Mouse (Mus musculus) stomach, postnatal 0 days (tissue): ENCODE data around the gene Bricd5. TPM values are rescaled to one million over a fixed set of nuclear protein-coding genes. Genes with fewer than 3 reads are reported as not detected.
A peak's percentile ranks its signal among the peaks of the same experiment; 100 is the strongest.

Experiments
- ATAC-seq: fragments of 200-750 bp; cut with Nextera tagmentation; 2 replicates; pipeline ENCODE4 v1.8.0; 2017; ENCODE audit not compliant: low FRiP score, low TSS enrichment
- DNase-seq: peaks from one replicate; pipeline ENCODE4 v3.0.0-alpha.2; 2016; ENCODE audit warnings: low spot score
- H3K27ac ChIP-seq: fragments of 300-500 bp; sonication (generic); replicated peaks from 2 replicates; pipeline ENCODE4 v1.5.1; 2014; ENCODE audit warnings: mild to moderate bottlenecking, control low read depth
- H3K27me3 ChIP-seq: fragments of 300-500 bp; sonication (generic); 2 replicates; pipeline ENCODE4 v1.6.1; 2014; ENCODE audit warnings: low read length; ENCODE audit not compliant: control insufficient read depth, insufficient read depth
- H3K36me3 ChIP-seq: fragments of 300-500 bp; sonication (generic); 2 replicates; pipeline ENCODE4 v1.6.1; 2014; ENCODE audit warnings: low read length, mixed read lengths; ENCODE audit not compliant: control insufficient read depth, insufficient read depth
- H3K4me1 ChIP-seq: fragments of 300-500 bp; sonication (generic); replicated peaks from 2 replicates; pipeline ENCODE4 v1.6.1; 2014; ENCODE audit warnings: antibody characterized with exemption; ENCODE audit not compliant: control insufficient read depth, insufficient read depth
- H3K4me2 ChIP-seq: fragments of 300-500 bp; sonication (generic); replicated peaks from 2 replicates; pipeline ENCODE4 v1.6.1; 2014; ENCODE audit warnings: low read depth, mild to moderate bottlenecking, control low read depth, moderate library complexity
- H3K4me3 ChIP-seq: fragments of 300-500 bp; sonication (generic); 2 replicates; pipeline ENCODE4 v1.5.1; 2014; ENCODE audit warnings: low read depth, low read length, control low read depth
- H3K9ac ChIP-seq: fragments of 300-500 bp; sonication (generic); 2 replicates; pipeline ENCODE4 v1.6.1; 2014; ENCODE audit warnings: mild to moderate bottlenecking, low read length, control low read depth, mixed read lengths
- H3K9me3 ChIP-seq: fragments of 300-500 bp; sonication (generic); 2 replicates; pipeline ENCODE4 v1.6.1; 2016; ENCODE audit warnings: low read length; ENCODE audit not compliant: control insufficient read depth
- CTCF ChIP-seq: IDR thresholded peaks from 2 replicates; pipeline ENCODE4 v1.5.1; 2016; ENCODE audit warnings: antibody characterized with exemption, low read depth, mild to moderate bottlenecking, moderate library complexity
- EP300 ChIP-seq: optimal IDR thresholded peaks from 2 replicates; pipeline ENCODE3; 2016; ENCODE audit warnings: antibody characterized with exemption
- WGBS: fragments of 180-500 bp; shearing (Covaris S2); extraction: QIAGEN DNeasy Blood & Tissue Kit; methylation state at CpG from one replicate; pipeline ENCODE4 v1.1.7; 2014; 5-methylcytosine and 5-hydroxymethylcytosine counted together
- polyA plus RNA-seq: library from polyadenylated mRNA; unstranded; fragments of >200 nt; fragmentation: Nextera tagmentation; extraction: Ambion mirVana; gene quantifications from 2 replicates; pipeline ENCODE4 v1.2.1, GENCODE M21; 2015

Bricd5 gene
- polyA plus RNA-seq, 1 experiment from 2014 or later, result not detected

DNA sequence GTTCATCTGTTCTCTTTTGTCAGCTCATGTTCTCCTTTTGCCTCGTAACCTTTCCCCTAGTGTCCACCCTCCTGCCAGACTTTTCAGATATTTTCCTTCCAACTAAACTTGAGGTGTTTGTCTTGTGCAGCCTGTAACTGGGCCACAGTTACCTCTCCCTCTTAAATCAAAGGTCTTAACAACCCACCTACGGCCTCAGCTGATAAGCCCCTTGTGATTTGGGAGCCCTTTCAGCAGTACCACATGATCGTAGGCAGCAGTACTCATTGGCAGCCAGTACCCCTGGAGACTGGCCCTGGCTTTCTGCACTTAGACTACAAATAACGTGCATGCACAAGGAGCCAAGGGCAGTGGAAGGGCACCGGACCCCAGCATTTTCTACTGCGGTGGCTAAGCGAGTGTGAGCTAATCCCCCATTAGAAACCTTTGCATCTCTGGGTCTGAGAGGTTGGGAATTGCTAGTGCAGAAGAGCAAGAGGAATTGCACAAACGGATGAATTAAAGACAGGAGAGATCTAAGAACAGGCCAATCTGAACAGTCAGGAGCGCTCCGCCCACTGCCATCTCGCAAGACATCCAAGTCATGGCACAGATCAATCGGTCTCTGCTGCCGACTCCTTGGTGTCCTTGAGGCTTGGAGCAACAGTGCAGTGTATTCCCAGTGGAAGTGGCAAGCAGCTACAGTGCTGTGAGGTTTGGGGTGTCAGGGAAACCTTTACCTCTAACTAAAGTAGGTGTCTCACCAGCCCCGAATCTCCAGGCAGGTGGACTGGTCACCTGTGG, 44.3 kb upstream of the Bricd5 start:
- peak overlapping the region; percentile 17; the same call in 1 of the 2 replicates for H3K4me2 ChIP-seq
- ATAC-seq, result peak; percentile 65

GRCm38 (mm10) chr17:24437016-24437415, 36.7 kb upstream of the Bricd5 start:
- DNase-seq (peak; percentile 37), ATAC-seq (no peak)
- WGBS, result 72% methylated on average over 5 of the region's 5 CpGs
- no peak overlapping the region for H3K4me2 ChIP-seq
- peaks cover 10% of the 10 kb centered on the region for H3K36me3 ChIP-seq
- no peak overlapping the region for H3K9ac ChIP-seq
- TF ChIP-seq CTCF, result peak; percentile 87
- TF ChIP-seq EP300, result no peak
- no peak overlapping the region for H3K27ac ChIP-seq
- H3K4me1 ChIP-seq, result no peaks in the 10 kb centered on the region
- H3K9me3 ChIP-seq, result no peaks in the 10 kb centered on the region
- no peak overlapping the region for H3K4me3 ChIP-seq
- H3K27me3 ChIP-seq, result no peaks in the 10 kb centered on the region

More for the DNA sequence above, 44.3 kb upstream of the Bricd5 start:
- Histone ChIP-seq H3K9ac (peak overlapping the region; percentile 27; the same call in 1 of the 2 replicates), H3K4me3 (no peak overlapping the region), H3K4me1 (no peaks in the 10 kb centered on the region; the same call in 1 of the 2 replicates), H3K27ac (peak overlapping the region; percentile 77), H3K36me3 (peaks cover 5% of the 10 kb centered on the region), H3K9me3 (no peaks in the 10 kb centered on the region), H3K27me3 (no peaks in the 10 kb centered on the region)
- TF ChIP-seq CTCF, result no peak
- no peak for TF ChIP-seq EP300
- DNase-seq, result peak; percentile 70
- 70% methylated on average over 14 of the region's 14 CpGs for WGBS

DNA sequence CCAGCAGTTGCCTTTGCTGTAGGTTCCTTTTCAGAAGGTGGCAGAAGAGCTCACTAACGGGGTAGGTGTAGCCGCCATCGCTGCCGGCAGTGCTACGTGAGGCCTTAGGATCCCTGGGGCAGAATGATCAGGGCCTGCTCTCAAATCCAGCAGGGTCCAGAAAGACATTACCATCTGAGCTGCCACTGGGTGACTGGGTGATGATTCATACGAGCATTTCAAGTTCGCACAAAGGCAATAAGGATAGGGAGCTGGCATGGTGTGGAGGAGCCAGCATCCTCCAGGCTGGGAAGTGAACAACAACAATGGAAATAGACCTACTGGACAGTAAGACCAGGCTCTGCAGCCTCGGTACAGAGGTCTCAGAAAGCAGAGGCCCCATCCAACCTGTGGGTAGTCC, 33.3 kb upstream of the Bricd5 start:
- no peaks in the 10 kb centered on the region for H3K27me3 ChIP-seq
- WGBS, result 77% methylated on average over 8 of the region's 8 CpGs
- no peaks in the 10 kb centered on the region for H3K4me1 ChIP-seq
- TF ChIP-seq CTCF (no peak), EP300 (no peak)
- no peak overlapping the region for H3K4me3 ChIP-seq
- H3K9ac ChIP-seq, result no peak overlapping the region
- peaks cover 18% of the 10 kb centered on the region for H3K36me3 ChIP-seq
- no peaks in the 10 kb centered on the region for H3K9me3 ChIP-seq
- H3K27ac ChIP-seq, result no peak overlapping the region
- no peak overlapping the region for H3K4me2 ChIP-seq
- DNase-seq (no peak), ATAC-seq (no peak)

- Histone ChIP-seq H3K9me3 (no peaks in the 10 kb centered on the region), H3K27ac (peak overlapping the region; percentile 84; the same call in 1 of the 2 replicates), H3K4me1 (no peaks in the 10 kb centered on the region), H3K4me3 (no peak overlapping the region), H3K4me2 (no peak overlapping the region), H3K9ac (no peak overlapping the region), H3K36me3 (peaks cover 25% of the 10 kb centered on the region), H3K27me3 (no peaks in the 10 kb centered on the region)
- DNase-seq (peak; percentile 35), ATAC-seq (no peak)
- TF ChIP-seq CTCF (peak; percentile 65), EP300 (no peak)
- WGBS, result 52% methylated on average over 2 of the region's 2 CpGs
These were observed 32.5 kb upstream of the Bricd5 start for GRCm38 (mm10) chr17:24441148-24441547.

GRCm38 (mm10) chr17:24442107-24442506, 31.6 kb upstream of the Bricd5 start:
- H3K36me3 ChIP-seq, result peaks cover 32% of the 10 kb centered on the region
- H3K9me3 ChIP-seq, result no peaks in the 10 kb centered on the region

GRCm38 (mm10) chr17:24442632-24443155, 31.0 kb upstream of the Bricd5 start, which contains the start of gene Dnase1l2:
TSS of gene Dnase1l2 (minus strand) at chr17:24443105.
- H3K9me3 ChIP-seq, result no peaks in the 10 kb centered on the region
- ATAC-seq, result peak; percentile 41
- H3K4me3 ChIP-seq, result no peak within 1 kb of the TSS
- TF ChIP-seq EP300 (no peak), CTCF (no peak)
- H3K4me1 ChIP-seq, result no peaks in the 10 kb centered on the region
- H3K4me2 ChIP-seq, result peak within 1 kb of the TSS; percentile 25; the same call in 1 of the 2 replicates
- peak; percentile 40 for DNase-seq
- peaks cover 29% of the 10 kb centered on the region for H3K36me3 ChIP-seq
- H3K27ac ChIP-seq, result peak within 1 kb of the TSS; percentile 84
- WGBS, result 56% methylated on average over 7 of the region's 7 CpGs
- peak within 1 kb of the TSS; percentile 18; the same call in 1 of the 2 replicates for H3K9ac ChIP-seq
- H3K27me3 ChIP-seq, result no peaks in the 10 kb centered on the region

More at GRCm38 (mm10) chr17:24442107-24442506, 31.6 kb upstream of the Bricd5 start:
- DNase-seq, result peak; percentile 74
- Histone ChIP-seq H3K27me3 (no peaks in the 10 kb centered on the region), H3K9ac (peak overlapping the region; percentile 18; the same call in 1 of the 2 replicates), H3K4me2 (peak overlapping the region; percentile 25; the same call in 1 of the 2 replicates), H3K27ac (peak overlapping the region; percentile 84), H3K4me1 (no peaks in the 10 kb centered on the region), H3K4me3 (no peak overlapping the region)
- whole genome bisulfite sequencing, result 63% methylated on average over 14 of the region's 14 CpGs
- peak; percentile 78 for ATAC-seq
- TF ChIP-seq CTCF (no peak), EP300 (no peak)
